Mouse (Mus musculus) stomach, adult 2 months (tissue): ENCODE data around the gene Pitpnc1. TPM values are rescaled to one million over a fixed set of nuclear protein-coding genes. Genes with fewer than 3 reads are reported as not detected.

Experiments used
- polyA plus RNA-seq: library from polyadenylated mRNA; depleted of rRNA; stranded (reverse); fragments of >200 nt; gene quantifications from 2 replicates; pipeline ENCODE4 v1.2.3, GENCODE M21; 2012; rRNA removed

The Pitpnc1 gene
- polyA plus RNA-seq, result 0.91 and 1.2 TPM in 2 replicates

GRCm38 (mm10) chr11:107470521-107471041, at the start of gene Pitpnc1:
Gene Pitpnc1, minus strand, starts transcription at chr11:107470699.

GRCm38 (mm10) chr11:107479053-107479861, 8.8 kb upstream of the Pitpnc1 start, which contains the start of gene Psmd12:
Gene Psmd12, plus strand, starts transcription at chr11:107479484.

GRCm38 (mm10) chr11:107188565-107189552, 281.6 kb downstream of the Pitpnc1 start, which contains the start of gene Nol11:
Gene Nol11, minus strand, starts transcription at chr11:107189381.

Other genes with a start within 250 kb of the Pitpnc1 start
- gene Psmd12, start 8.8 kb upstream of the Pitpnc1 start, polyA plus RNA-seq, result 1.4 and 1.6 TPM in 2 replicates
- gene Helz, start 77.2 kb upstream of the Pitpnc1 start, polyA plus RNA-seq, result 7.3 and 8.2 TPM in 2 replicates
- gene Cacng1, start 245.8 kb upstream of the Pitpnc1 start, polyA plus RNA-seq, result 3.6 and 5.7 TPM in 2 replicates